Mouse (Mus musculus) neural tube, embryonic 14.5 days (tissue): ENCODE measurements around the gene Cdc25b. TPM values are rescaled to one million over a fixed set of nuclear protein-coding genes. Genes with fewer than 3 reads are reported as not detected.

ENCODE experiments used
- ATAC-seq: fragments of 200-750 bp; cut with Nextera tagmentation; 2 replicates; pipeline ENCODE4 v1.8.0; 2017; ENCODE audit warnings: low read depth, mild to moderate bottlenecking, moderate TSS enrichment, moderate library complexity
- H3K27ac ChIP-seq: fragments of 300-500 bp; sonication (generic); 2 replicates; pipeline ENCODE4 v1.5.1; 2014; ENCODE audit warnings: low read depth, mild to moderate bottlenecking, control low read depth, low read length, moderate library complexity, mixed read lengths
- H3K27me3 ChIP-seq: fragments of 300-500 bp; sonication (generic); 2 replicates; pipeline ENCODE4 v1.6.1; 2014; ENCODE audit warnings: low read length; ENCODE audit not compliant: control insufficient read depth, insufficient read depth
- H3K36me3 ChIP-seq: fragments of 300-500 bp; sonication (generic); 2 replicates; pipeline ENCODE4 v1.6.1; 2014; ENCODE audit warnings: low read length, mixed read lengths; ENCODE audit not compliant: control insufficient read depth, insufficient read depth
- H3K4me1 ChIP-seq: fragments of 300-500 bp; sonication (generic); 2 replicates; pipeline ENCODE4 v1.6.1; 2014; ENCODE audit warnings: low read length; ENCODE audit not compliant: control insufficient read depth, insufficient read depth
- H3K4me2 ChIP-seq: fragments of 300-500 bp; sonication (generic); 2 replicates; pipeline ENCODE4 v1.6.1; 2014; ENCODE audit warnings: mild to moderate bottlenecking, low read depth, low read length, control low read depth
- H3K4me3 ChIP-seq: fragments of 300-500 bp; sonication (generic); 2 replicates; pipeline ENCODE4 v1.5.1; 2014; ENCODE audit warnings: low read depth, low read length, control low read depth, mixed read lengths
- H3K9ac ChIP-seq: fragments of 300-500 bp; sonication (generic); replicated peaks from 2 replicates; pipeline ENCODE4 v1.6.1; 2014; ENCODE audit warnings: low read depth, mild to moderate bottlenecking, control low read depth, low read length, mixed read lengths
- H3K9me3 ChIP-seq: fragments of 300-500 bp; sonication (generic); 2 replicates; pipeline ENCODE4 v1.6.1; 2016; ENCODE audit warnings: low read length; ENCODE audit not compliant: control insufficient read depth
- WGBS: fragments of 180-500 bp; shearing (Covaris S2); extraction: QIAGEN DNeasy Blood & Tissue Kit; methylation state at CpG from one replicate; pipeline ENCODE4 v1.1.7; 2014; 5-methylcytosine and 5-hydroxymethylcytosine counted together
- polyA plus RNA-seq: library from polyadenylated mRNA; unstranded; fragments of >200 nt; fragmentation: Nextera tagmentation; extraction: Ambion mirVana; gene quantifications from 2 replicates; pipeline ENCODE4 v1.2.1, GENCODE M21; 2014

The Cdc25b gene
- polyA plus RNA-seq, 1 experiment from 2014 or later = 21.9 TPM

- H3K9me3 ChIP-seq = no peaks in the 10 kb centered on the region
- no peak overlapping the region for H3K9ac ChIP-seq
- WGBS = 96% methylated on average over 7 of the region's 7 CpGs
- H3K27me3 ChIP-seq = no peaks in the 10 kb centered on the region
- no peak for ATAC-seq
- no peak overlapping the region for H3K4me2 ChIP-seq
- no peaks in the 10 kb centered on the region for H3K4me1 ChIP-seq
- no peaks in the 10 kb centered on the region for H3K36me3 ChIP-seq
- H3K27ac ChIP-seq = no peak overlapping the region
- H3K4me3 ChIP-seq = no peak overlapping the region
These were observed 56.2 kb downstream of the Cdc25b start for GRCm38 (mm10) chr2:131242929-131243328.

Other genes starting within 250 kb of the Cdc25b start
- 49.4 and 63.7 TPM in 2 replicates for gene Gfra4, start 143.9 kb upstream of the Cdc25b start, polyA plus RNA-seq
- 0.60 and 0.73 TPM in 2 replicates for gene Adam33, start 123.1 kb upstream of the Cdc25b start, polyA plus RNA-seq
- gene Siglec1, start 100.2 kb upstream of the Cdc25b start, polyA plus RNA-seq = 0.09 and 0.43 TPM in 2 replicates
- 1.3 and 3.4 TPM in 2 replicates for gene Hspa12b, start 59.7 kb upstream of the Cdc25b start, polyA plus RNA-seq
- gene Gm11037, start 53.5 kb upstream of the Cdc25b start, polyA plus RNA-seq = not detected in 2 replicates
- gene 1700037H04Rik, start 26.9 kb upstream of the Cdc25b start, polyA plus RNA-seq = 86.9 and 90.0 TPM in 2 replicates
- 7.0 and 10.5 TPM in 2 replicates for gene Cenpb, start 6.9 kb upstream of the Cdc25b start, polyA plus RNA-seq
- gene Spef1, start 333 bp downstream of the Cdc25b start, polyA plus RNA-seq = 9.2 and 9.4 TPM in 2 replicates
- gene Ap5s1, start 20.1 kb downstream of the Cdc25b start, polyA plus RNA-seq = 39.4 and 39.5 TPM in 2 replicates
- 5.0 and 6.1 TPM in 2 replicates for gene Mavs, start 47.1 kb downstream of the Cdc25b start, polyA plus RNA-seq
- gene Pank2, start 75.5 kb downstream of the Cdc25b start, polyA plus RNA-seq = 28.7 and 32.2 TPM in 2 replicates
- gene Rnf24, start 165.9 kb downstream of the Cdc25b start, polyA plus RNA-seq = 18.4 and 19.0 TPM in 2 replicates